In the genomic region with DNA sequence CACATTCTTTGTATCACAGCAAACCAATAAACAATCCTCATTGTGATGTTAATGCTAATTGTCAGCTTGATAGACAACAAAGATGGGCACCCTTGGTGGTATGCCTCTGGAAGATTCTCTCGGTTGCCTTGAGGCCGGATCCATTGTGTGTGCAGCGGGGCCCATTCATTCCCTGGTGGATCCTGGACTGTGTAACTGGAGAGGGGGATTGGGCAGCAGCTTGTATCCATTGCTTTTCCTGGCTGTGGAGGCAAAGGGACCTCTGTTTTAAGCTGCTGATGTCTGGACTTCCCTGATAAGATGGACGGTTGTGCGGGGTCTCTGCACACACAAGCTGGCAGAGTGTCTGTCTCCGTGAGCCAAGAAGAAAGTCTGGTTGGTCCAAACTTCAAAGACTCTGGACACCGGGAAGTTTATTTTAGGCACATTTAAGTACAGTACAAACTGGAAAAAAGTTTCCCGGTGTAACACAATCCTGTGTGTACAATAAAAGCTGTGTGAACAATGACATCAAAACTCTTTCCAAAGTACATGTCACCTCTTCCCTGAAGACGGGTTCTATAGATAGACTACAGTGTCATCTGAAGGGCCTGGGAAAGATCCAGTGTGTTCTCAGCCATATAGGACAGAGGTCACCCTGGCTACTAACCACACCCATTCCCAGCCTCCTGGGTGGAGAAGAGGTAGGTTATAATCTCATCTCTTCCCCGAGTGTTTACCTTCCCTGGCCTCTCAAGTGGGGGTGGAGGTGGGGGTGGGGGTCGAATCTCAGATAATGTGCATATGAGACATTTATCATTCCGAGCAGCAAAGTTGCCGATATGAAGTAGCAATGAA, we compare ENCODE assay signal across 14 mouse cellular contexts. TPM values are rescaled to one million over a fixed set of nuclear protein-coding genes. Genes with fewer than 3 reads are reported as not detected.
DNase-seq lines count a peak whose midpoint lies in the region; ATAC-seq and TF ChIP-seq lines count a peak whose summit lies in the region.
"Had no signal": no experiment of that assay in that cellular context is flagged by ENCODE, and none has a peak within 500 bp of the region (broad histone marks: within the 10 kb centered on the region; RNA-seq: fewer than 3 reads in every experiment).

No protein-coding gene starts in this region.

- no peak for TF ChIP-seq CTCF in heart, adult 2 months (IDR thresholded peaks at IDR 0.05)
- TF ChIP-seq CTCF in stomach, postnatal 0 days (IDR thresholded peaks at IDR 0.05; ENCODE audit: low read depth): no peak

- no peak overlapping the region for H3K4me2 ChIP-seq in intestine, embryonic 16.5 days (ENCODE audit: low read depth, low read length)
- H3K4me2 ChIP-seq in stomach, postnatal 0 days (replicated peaks; ENCODE audit: low read depth): no peak overlapping the region
- H3K4me2 ChIP-seq: limb, embryonic 13.5 days had no signal

- 16% methylated on average over 13 of the region's 13 CpGs for WGBS in heart, adult 2 months
- 34% methylated on average over 13 of the region's 13 CpGs for WGBS in intestine, embryonic 16.5 days
- 25% methylated on average over 13 of the region's 13 CpGs for WGBS in stomach, postnatal 0 days

- H3K9me3 ChIP-seq in intestine, embryonic 16.5 days (ENCODE audit: control insufficient read depth, low read length): no peaks in the 10 kb centered on the region
- H3K9me3 ChIP-seq in stomach, postnatal 0 days (ENCODE audit: control insufficient read depth, low read length): no peaks in the 10 kb centered on the region
- H3K9me3 ChIP-seq: limb, embryonic 13.5 days had no signal

- peak; percentile 76 for ATAC-seq in intestine, embryonic 16.5 days
- peak; percentile 70 for ATAC-seq in stomach, postnatal 0 days (ENCODE audit: low FRiP score, low TSS enrichment)
- ATAC-seq: forebrain, embryonic 14.5 days had no signal

- H3K4me3 ChIP-seq in heart, adult 2 months: no peak overlapping the region
- H3K4me3 ChIP-seq in intestine, embryonic 16.5 days (ENCODE audit: low read length): no peak overlapping the region
- no peak overlapping the region for H3K4me3 ChIP-seq in stomach, postnatal 0 days (ENCODE audit: low read depth, low read length)
- H3K4me3 ChIP-seq: limb, embryonic 13.5 days had no signal

- H3K27me3 ChIP-seq in heart, adult 2 months (ENCODE audit: control insufficient read depth, insufficient read depth, low read length): no peaks in the 10 kb centered on the region
- no peaks in the 10 kb centered on the region for H3K27me3 ChIP-seq in intestine, embryonic 16.5 days (replicated peaks; ENCODE audit: control insufficient read depth, insufficient read depth, low read length)
- no peaks in the 10 kb centered on the region for H3K27me3 ChIP-seq in stomach, postnatal 0 days (ENCODE audit: control insufficient read depth, insufficient read depth, low read length)
- H3K27me3 ChIP-seq: limb, embryonic 13.5 days had no signal

- no peak for TF ChIP-seq POLR2A in heart, adult 2 months (IDR thresholded peaks at IDR 0.05; ENCODE audit: insufficient read depth, low read depth, low read length)

- H3K4me1 ChIP-seq in heart, adult 2 months (ENCODE audit: control insufficient read depth, insufficient read depth, low read length): peaks cover 7% of the 10 kb centered on the region
- H3K4me1 ChIP-seq in intestine, embryonic 16.5 days (ENCODE audit: control insufficient read depth, insufficient read depth, low read length): peaks cover 18% of the 10 kb centered on the region
- no peaks in the 10 kb centered on the region for H3K4me1 ChIP-seq in stomach, postnatal 0 days (replicated peaks; ENCODE audit: control insufficient read depth, insufficient read depth)

- H3K36me3 ChIP-seq in heart, adult 2 months (ENCODE audit: control insufficient read depth, insufficient read depth, low read length): no peaks in the 10 kb centered on the region
- no peaks in the 10 kb centered on the region for H3K36me3 ChIP-seq in intestine, embryonic 16.5 days (ENCODE audit: control insufficient read depth, insufficient read depth, low read length)
- H3K36me3 ChIP-seq in stomach, postnatal 0 days (ENCODE audit: control insufficient read depth, insufficient read depth, low read length): no peaks in the 10 kb centered on the region
- H3K36me3 ChIP-seq: limb, embryonic 13.5 days had no signal

- H3K27ac ChIP-seq in heart, adult 2 months: peak overlapping the region; percentile 72
- peak overlapping the region; percentile 55 for H3K27ac ChIP-seq in intestine, embryonic 16.5 days (ENCODE audit: low read length)
- H3K27ac ChIP-seq in stomach, postnatal 0 days (replicated peaks): peak overlapping the region; percentile 35; the same call in 1 of the 2 replicates
- H3K27ac ChIP-seq: limb, embryonic 13.5 days had no signal

- peak in 1 of 2 experiments; percentile 32 for DNase-seq in heart, adult 2 months
- no peak for DNase-seq in heart, postnatal 25 days (ENCODE audit: low spot score)
- peak; percentile 26 for DNase-seq in retina, embryonic 14.5 days (ENCODE audit: low spot score)
- no peak for DNase-seq in retina, postnatal 1 day
- DNase-seq in stomach, postnatal 0 days (ENCODE audit: low spot score): peak; percentile 51
- no peak for DNase-seq in left cerebral cortex, adult 18-20 months (ENCODE audit: low spot score in 2 of 2)
- DNase-seq in frontal cortex, adult 2 months (ENCODE audit: extremely low spot score in 1 of 2, low spot score in 1 of 2): no peak
- DNase-seq: kidney, postnatal 36 days; right cerebral cortex, adult 18-20 months; thymus, adult 18-20 months had no signal

- intact Hi-C loops in heart, adult 2 months (cut with DNase I): no loop called here
- intact Hi-C loops in heart, postnatal 25 days (cut with DNase I): no loop called here

- no peaks in the 10 kb centered on the region for H3K79me2 ChIP-seq in heart, adult 2 months (replicated peaks; ENCODE audit: control insufficient read depth, insufficient read depth, low read length)

- TF ChIP-seq EP300 in heart, adult 2 months (IDR thresholded peaks at IDR 0.05; ENCODE audit: insufficient read depth, low read depth, low read length): no peak
- TF ChIP-seq EP300 in stomach, postnatal 0 days (optimal IDR thresholded peaks at IDR 0.05): no peak

- H3K9ac ChIP-seq in heart, adult 2 months (ENCODE audit: low read depth, low read length): peak overlapping the region; percentile 19; the same call in 1 of the 2 replicates
- H3K9ac ChIP-seq in intestine, embryonic 16.5 days (ENCODE audit: low read depth, low read length): no peak overlapping the region
- H3K9ac ChIP-seq in stomach, postnatal 0 days (ENCODE audit: low read length): no peak overlapping the region
- H3K9ac ChIP-seq: limb, embryonic 13.5 days had no signal

RNA-seq across cellular contexts. Expression of a gene that starts 31.5 kb away (rescaled TPM):
- 10 to 100 TPM; 30.1 to 39.0 TPM for total RNA-seq in heart, adult 2 months (2021)
- 58.6 and 74.4 TPM in 2 replicates for polyA plus RNA-seq in heart, adult 2 months (2012; rRNA removed)
- total RNA-seq in heart, postnatal 25 days (2021): 10 to 100 TPM; 33.5 to 33.7 TPM
- 295 and 311 TPM in 2 replicates for polyA plus RNA-seq in intestine, embryonic 16.5 days (2015; fragmentation: Nextera tagmentation; extraction: Ambion mirVana)
- polyA plus RNA-seq in stomach, postnatal 0 days (2015; fragmentation: Nextera tagmentation; extraction: Ambion mirVana): 145 and 159 TPM in 2 replicates
- total RNA-seq in left cerebral cortex, adult 18-20 months (2021): 10 to 100 TPM; 65.4 to 66.8 TPM
- polyA plus RNA-seq in frontal cortex, adult 2 months (2012; rRNA removed): 5.8 and 10.6 TPM in 2 replicates

RNA-seq across cellular contexts. Expression of a gene that starts 44.7 kb away (rescaled TPM):
- 10 to 100 TPM; 57.0 to 85.0 TPM for total RNA-seq in heart, adult 2 months (2021)
- 165 and 235 TPM in 2 replicates for polyA plus RNA-seq in heart, adult 2 months (2012; rRNA removed)
- 100 to 1,000 TPM in 1 of 2 experiments, 10 to 100 TPM in 1; 99.4 to 105 TPM for total RNA-seq in heart, postnatal 25 days (2021)
- 816 and 895 TPM in 2 replicates for polyA plus RNA-seq in intestine, embryonic 16.5 days (2015; fragmentation: Nextera tagmentation; extraction: Ambion mirVana)
- 537 and 602 TPM in 2 replicates for polyA plus RNA-seq in stomach, postnatal 0 days (2015; fragmentation: Nextera tagmentation; extraction: Ambion mirVana)
- 100 to 1,000 TPM; 874 to 893 TPM for total RNA-seq in left cerebral cortex, adult 18-20 months (2021)
- polyA plus RNA-seq in frontal cortex, adult 2 months (2012; rRNA removed): 1,817 and 1,854 TPM in 2 replicates

RNA-seq across cellular contexts. Expression of a gene that starts 44.8 kb away (rescaled TPM):
- not detected for total RNA-seq in heart, adult 2 months (2021)
- 26.2 TPM in 1 of 2 replicates, not detected in the other for polyA plus RNA-seq in heart, adult 2 months (2012; rRNA removed)
- not detected for total RNA-seq in heart, postnatal 25 days (2021)
- not detected in 2 replicates for polyA plus RNA-seq in intestine, embryonic 16.5 days (2015; fragmentation: Nextera tagmentation; extraction: Ambion mirVana)
- not detected in 2 replicates for polyA plus RNA-seq in stomach, postnatal 0 days (2015; fragmentation: Nextera tagmentation; extraction: Ambion mirVana)
- total RNA-seq in left cerebral cortex, adult 18-20 months (2021): not detected
- 0.17 and 3.5 TPM in 2 replicates for polyA plus RNA-seq in frontal cortex, adult 2 months (2012; rRNA removed)
- total RNA-seq: hematopoietic stem cell, adult 5-6 weeks had no signal
- polyA plus RNA-seq: forebrain, embryonic 14.5 days; limb, embryonic 13.5 days had no signal

RNA-seq across cellular contexts. Expression of a gene that starts 56.8 kb away (rescaled TPM):
- under 1 TPM; 0.13 to 0.80 TPM for total RNA-seq in heart, adult 2 months (2021)
- 1.00 and 2.1 TPM in 2 replicates for polyA plus RNA-seq in heart, adult 2 months (2012; rRNA removed)
- under 1 TPM; 0.14 to 0.42 TPM for total RNA-seq in heart, postnatal 25 days (2021)
- polyA plus RNA-seq in intestine, embryonic 16.5 days (2015; fragmentation: Nextera tagmentation; extraction: Ambion mirVana): 35.0 and 38.4 TPM in 2 replicates
- polyA plus RNA-seq in stomach, postnatal 0 days (2015; fragmentation: Nextera tagmentation; extraction: Ambion mirVana): 25.7 and 28.6 TPM in 2 replicates
- 1 to 10 TPM in 1 of 2 experiments, under 1 TPM in 1; 0.77 to 2.6 TPM for total RNA-seq in left cerebral cortex, adult 18-20 months (2021)
- polyA plus RNA-seq in frontal cortex, adult 2 months (2012; rRNA removed): 0.69 and 0.90 TPM in 2 replicates
- total RNA-seq: hematopoietic stem cell, adult 5-6 weeks had no signal

Comparison
In these comparisons a context has a peak if more than half of its experiments do, and no peak if none do; other contexts are left out.
1. DNase-seq: peak in retina, embryonic 14.5 days (single experiment) and stomach, postnatal 0 days (single experiment); none in heart, postnatal 25 days (single experiment), retina, postnatal 1 day (single experiment), left cerebral cortex, adult 18-20 months (0 of 2) and frontal cortex, adult 2 months (0 of 2).
2. Peak in every context shown above with its lines, with median percentiles within 50 percentile points of each other: H3K27ac ChIP-seq.